Mouse (Mus musculus): Measurements from ENCODE around the gene Caml.
"Not testable (repeated sequence)": the region's sequence is repeated elsewhere in the genome, so short reads cannot be mapped to it uniquely, and the experiment has no call there.

Gene Caml

DNA sequence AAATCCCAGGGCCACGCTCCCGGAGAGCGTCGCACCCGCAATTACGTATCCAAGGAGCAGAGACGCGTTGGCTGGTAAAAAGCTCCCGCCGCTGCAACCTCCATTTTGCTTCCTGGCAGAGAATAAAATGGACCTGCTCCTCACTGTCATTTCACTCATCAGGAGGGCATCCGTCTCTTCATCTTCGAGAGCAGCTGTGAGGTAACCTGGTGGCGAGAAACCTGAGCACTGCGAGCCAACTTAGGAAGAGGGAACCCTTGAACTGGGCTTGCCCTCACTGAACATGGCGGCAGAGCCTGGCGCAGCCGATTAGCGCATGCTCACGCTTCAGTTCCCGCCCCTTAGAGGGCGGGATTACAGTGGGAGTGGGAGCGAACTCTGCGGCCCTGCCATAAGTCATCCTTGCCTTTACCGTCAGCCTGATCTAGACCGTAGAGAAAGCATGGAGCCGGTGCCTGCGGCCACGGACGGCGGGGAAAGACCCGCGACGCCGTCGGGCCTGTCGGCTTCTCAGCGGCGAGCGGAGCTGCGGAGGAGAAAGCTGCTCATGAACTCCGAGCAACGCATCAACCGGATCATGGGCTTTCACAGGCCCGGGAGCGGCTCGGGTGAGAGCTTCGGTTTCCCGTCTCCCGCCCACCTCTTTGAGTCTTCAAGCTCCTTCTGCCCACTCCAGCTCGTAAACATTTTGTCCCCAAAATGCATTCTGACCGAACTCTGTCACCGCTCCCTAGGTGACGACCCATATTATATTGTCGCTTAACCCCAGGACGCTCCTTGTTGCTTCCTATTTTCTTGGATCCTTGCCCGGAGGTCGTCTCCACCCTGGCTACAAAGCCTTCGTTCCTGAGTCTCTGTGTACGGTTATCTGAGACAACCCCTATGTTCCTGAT lies at the start of gene Caml:
Caml (plus strand) TSS at position 357 of the 893 bp plus-strand sequence.
- ATAC-seq (ENCODE audit: low TSS enrichment), result peak; percentile 98

DNA sequence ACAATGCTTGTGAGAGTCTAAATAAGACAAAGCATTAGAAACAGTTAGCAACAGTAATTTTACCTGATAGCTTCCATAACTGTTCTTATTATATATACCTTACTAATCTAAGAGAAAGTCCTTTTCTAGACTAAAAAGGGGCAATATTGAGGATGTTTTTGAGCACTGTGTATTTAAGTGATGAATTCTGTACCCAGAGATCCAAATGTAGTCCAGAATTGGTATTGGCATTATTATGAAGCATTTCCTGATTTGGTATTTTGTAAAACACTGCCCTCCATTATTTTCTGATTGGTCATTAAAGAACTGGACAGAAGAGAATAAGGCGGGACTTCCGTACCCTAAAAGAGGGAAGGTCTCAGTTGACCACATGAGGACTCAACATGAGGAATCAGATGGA lies 49.4 kb upstream of the Caml start, which contains the start of gene Tmed9:
Tmed9 (plus strand) TSS at position 301 of the 400 bp plus-strand sequence.
- no peak for ATAC-seq (ENCODE audit: low TSS enrichment)

DNA sequence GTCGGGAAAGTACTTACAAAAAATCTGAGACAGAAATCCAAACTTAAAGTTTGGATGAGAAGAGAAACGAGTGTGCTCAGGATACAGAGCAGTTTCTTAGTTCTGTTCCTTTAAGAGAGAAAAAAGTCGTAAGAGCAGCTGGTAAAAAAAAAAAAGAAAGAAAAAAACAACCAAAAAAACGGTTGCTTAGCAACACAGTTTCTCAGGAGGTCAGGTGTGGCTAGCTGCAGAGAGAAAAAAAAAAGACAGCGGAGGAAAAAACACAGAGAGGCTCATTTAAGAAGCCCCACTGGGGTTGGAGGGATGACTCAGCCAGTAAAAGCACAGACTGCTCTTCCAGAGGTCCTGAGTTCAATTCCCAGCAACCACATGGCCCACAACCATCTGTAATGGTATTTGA lies 48.5 kb upstream of the Caml start:
- ATAC-seq (ENCODE audit: low TSS enrichment), result no peak

DNA sequence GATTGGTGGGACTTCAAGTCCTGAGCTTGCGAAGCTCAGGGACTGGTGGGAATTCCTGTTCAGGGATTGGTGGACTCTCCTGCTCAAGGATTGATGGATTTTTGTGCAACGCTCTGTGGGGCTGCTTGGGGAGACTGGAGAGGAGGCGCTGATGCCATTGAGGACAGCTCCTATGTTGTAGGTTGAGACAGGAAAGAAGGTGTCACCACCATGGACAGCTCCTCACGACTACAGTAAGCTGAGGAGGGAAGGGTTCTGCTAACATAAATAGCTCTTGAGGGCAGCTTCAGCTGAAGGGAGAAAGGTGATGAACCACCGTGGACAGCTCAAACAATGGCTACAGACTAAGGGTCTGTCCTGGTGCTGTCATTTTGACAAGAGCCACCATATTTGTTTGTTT lies 46.9 kb upstream of the Caml start:
- ATAC-seq (ENCODE audit: low TSS enrichment), result no peak

DNA sequence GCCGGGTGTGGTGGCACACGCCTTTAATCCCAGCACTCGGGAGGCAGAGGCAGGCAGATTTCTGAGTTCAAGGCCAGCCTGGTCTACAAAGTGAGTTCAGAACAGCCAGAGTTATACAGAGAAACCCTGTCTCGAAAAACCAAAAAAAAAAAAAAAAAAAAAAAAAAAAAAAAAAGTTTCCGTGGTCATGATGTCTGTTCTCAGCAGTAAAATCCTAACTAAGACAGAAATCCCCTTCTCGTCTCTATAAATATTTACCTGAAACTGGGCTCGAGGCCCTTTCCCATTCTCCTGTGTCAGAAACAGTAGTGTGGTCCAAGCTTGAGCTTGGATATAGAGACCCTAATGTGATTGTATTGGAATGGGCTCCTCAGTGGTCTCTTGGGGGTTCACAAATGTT lies 45.9 kb upstream of the Caml start:
- ATAC-seq (ENCODE audit: low TSS enrichment), result not testable (repeated sequence)

DNA sequence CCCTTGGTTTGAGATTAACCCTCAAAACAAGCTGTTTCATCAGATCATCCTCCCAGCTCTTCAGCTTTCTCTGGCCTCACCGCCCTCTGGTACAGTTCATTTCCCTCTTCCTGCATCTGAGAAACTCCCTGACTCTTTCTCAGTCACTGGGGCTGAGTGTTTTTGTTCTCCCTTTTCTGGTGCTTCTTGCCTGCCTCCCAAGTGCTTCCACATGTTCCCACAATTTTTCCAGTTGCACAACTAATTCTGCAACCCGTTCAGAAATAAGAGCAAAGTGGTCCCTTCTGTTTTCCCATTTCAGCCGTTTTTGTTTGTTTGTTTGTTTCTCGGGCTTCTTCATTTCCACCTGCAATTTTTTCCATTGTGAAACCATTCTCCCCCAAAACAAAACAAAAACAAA lies 44.7 kb upstream of the Caml start:
- no peak for ATAC-seq (ENCODE audit: low TSS enrichment)

DNA sequence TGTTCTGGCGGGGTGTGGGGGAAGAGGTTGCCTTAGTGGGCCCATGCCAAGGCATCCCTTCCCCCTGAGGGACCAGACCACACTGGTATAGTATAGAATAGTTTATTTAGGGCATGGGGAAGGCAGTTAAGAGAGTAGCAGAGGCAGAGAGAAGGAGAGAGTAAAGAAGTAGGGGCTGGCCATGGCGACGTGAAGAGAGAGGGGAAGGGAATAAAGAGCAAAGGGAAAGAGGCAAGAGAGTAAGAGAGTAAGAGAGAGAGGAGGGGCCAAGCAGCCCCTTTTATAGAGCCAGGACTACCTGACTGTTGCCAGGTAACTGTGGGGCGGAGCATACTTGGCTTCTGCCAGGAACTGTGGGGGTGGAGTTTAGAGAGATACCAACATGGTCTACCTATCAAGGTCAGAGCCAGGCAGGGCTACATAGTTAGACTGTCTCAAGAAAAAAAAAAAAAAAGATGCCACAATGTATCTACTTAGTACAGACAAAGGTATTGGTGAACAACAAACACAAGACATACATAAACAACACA lies 30.8 kb upstream of the Caml start:
- no peak for ATAC-seq (ENCODE audit: low TSS enrichment)

DNA sequence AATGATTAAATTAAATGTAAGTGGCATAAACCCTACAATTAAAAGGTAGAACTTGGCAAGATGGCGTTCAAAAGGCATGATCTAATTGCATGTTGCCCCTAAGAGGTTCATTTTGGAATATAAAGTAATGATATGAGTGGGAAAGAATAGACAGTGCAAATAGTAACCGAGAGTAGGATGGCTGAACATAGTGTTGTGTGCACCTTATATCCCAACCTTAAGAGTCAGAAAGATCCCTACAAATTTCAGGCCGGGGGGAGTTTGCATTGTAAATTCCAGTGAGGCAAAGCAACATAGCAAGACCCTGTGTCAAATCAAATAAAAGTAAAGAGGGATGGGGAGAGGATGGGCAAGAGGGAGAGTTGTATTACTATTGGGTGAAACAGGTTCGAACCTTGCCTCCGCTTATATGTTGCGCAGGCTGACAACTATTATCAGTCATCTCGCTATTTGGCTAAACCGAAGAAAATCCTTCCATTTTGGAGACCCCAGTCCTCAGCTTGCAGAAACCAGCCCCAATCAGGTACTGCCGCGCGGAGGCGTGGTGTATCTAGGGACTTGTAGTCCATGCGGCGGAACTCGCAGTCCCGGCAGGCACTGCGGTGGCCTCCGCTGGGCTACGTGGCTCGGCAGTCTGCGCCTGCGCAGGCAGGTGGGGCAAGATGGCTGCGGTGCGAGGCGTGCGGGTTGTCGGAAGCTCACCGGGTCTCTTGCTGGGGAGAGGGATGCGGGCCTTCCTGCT lies 30.1 kb upstream of the Caml start:
- peak; percentile 93 for ATAC-seq (ENCODE audit: low TSS enrichment)

DNA sequence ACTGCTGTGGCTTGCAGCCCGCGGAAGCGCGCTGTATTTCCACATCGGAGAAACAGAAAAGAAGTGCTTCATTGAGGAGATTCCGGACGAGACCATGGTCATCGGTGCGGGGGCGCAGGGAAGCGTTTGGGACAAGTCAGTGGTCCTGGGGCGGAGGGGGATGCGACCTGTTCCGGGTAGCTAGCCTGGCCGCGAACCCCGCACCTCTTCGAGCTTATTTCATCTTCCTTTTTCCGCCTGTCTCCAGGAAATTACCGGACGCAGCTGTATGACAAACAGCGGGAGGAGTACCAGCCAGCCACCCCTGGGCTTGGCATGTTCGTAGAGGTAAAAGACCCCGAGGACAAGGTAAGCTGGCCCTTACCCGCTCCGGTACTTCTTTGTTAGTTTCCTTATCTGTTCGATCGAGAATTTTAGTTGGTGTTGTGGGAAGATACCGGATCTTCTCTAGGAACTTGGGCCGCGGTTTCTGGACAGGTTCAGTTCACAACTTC lies 29.5 kb upstream of the Caml start:
- ATAC-seq (ENCODE audit: low TSS enrichment), result peak; percentile 5

DNA sequence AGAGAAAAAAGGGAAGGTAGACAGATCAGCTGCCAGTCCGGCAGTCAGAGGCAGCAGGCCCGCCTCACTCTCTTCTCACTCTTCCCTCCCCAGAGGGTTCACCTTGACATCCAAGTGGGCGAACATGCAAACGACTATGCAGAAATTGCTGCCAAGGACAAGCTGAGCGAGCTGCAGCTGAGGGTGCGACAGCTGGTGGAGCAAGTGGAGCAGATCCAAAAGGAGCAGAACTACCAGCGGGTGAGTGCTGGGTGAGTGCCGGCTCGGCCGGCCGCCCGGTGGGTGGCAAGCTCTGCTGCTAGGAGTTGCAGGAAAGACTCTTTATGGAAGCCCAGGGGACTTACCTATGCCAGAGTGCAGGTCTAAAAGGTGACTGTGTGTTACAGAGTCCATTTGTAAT lies 27.4 kb upstream of the Caml start:
- ATAC-seq (ENCODE audit: low TSS enrichment), result peak; percentile 51

DNA sequence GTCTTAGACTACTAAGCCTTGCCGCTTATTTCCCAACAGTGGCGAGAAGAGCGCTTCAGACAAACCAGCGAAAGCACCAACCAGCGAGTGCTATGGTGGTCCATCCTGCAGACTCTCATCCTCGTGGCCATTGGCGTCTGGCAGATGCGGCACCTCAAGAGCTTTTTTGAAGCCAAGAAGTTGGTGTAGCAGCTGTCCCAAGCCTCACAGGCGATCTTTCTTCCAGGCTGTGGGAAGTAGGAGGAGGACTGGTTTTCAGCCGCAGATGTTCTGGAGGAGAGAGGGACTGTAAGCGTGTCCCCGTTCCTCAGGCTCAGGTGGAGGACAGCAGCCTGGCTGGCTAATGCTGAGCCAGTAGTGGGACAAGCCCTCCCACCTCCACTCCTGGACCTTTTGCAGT lies 26.0 kb upstream of the Caml start:
- peak; percentile 23; the same call in 1 of the 2 replicates for ATAC-seq (ENCODE audit: low TSS enrichment)

DNA sequence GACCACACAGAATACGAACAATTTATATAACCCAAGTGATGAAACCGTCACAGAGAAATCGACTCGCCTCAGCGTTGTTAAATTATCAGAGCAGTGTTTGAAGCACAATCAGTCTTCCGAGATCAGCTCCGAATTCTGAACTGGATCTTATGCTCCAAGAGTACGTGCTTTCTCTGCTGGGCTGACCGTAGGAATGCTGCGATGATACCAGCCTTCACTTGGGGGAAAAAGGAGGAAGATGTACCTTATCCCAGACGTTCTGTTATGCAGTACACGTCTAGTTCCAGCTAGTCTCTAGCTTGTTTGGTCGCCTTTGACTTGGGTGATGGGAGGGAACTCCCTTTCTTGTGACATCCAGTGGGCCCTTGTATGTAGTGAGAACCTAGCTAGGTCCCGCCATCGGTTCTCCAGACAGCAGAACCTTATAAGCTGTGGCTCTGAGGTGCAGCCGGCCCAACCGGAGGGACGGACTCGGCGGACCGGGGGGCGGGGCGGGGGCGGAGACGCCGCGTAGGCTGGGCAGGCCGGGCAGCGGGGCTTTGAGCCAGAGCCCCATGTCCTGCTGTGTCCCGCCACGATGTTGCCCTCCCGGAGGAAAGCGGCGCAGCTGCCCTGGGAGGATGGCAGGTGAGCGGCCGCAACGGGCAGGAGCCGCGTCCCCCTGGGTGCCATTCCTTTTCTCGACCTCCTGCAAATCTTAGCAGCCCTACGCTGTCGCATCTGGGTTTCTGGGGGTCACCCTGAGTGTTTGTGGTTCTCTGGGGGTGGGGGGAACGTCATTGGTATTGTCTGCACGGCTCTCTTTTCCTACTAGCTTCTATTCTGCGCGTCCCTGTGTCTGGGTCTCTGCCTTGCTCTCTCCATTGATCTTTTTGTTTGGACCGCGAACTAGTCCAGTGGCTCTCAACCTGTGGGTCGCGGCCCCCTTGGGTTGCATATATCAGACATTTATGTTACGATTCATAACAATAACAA lies 23.0 kb upstream of the Caml start, which contains the start of gene B4galt7:
B4galt7 (plus strand) TSS at position 331 of the 975 bp plus-strand sequence.
- ATAC-seq (ENCODE audit: low TSS enrichment), result peak; percentile 72

DNA sequence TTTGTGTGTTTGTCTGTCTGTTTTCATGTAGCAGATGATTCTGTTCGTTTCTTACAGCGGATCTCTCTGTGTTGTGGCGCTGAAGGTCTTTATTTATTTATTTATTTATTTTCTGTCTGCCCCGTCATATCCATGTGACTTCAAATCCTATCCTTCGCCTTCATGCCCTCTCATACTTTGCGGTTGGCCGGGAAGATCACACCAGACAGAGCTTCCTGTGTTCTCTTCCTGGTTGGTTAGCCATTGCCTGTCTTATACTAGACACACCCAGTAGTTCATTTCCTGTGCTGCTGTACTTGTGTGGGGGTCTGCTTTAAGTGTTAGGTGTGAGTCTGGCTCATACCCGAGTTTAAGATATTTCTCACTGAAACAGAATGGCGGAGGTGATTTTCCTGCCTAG lies 22.1 kb upstream of the Caml start:
- ATAC-seq (ENCODE audit: low TSS enrichment), result no peak

DNA sequence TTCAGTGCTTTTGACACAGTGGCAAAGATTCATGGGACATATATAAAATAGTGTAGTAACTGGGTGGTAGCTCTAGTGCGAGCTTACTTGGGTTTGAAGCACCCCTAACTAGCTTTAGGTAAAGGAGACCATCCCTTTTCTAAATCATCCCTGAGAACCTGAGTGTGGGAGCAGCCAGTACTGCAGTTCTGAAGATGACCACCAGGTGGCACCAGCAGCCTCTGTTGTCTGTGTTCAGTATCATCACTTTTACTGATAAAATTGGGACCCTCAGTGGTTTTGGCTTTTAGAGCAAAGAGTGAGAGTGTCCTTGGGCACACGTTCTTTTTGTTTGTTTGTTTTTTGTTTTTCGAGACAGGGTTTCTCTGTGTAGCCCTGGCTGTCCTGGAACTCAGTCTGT lies 21.2 kb upstream of the Caml start:
- no peak; the same call in 1 of the 2 replicates for ATAC-seq (ENCODE audit: low TSS enrichment)

DNA sequence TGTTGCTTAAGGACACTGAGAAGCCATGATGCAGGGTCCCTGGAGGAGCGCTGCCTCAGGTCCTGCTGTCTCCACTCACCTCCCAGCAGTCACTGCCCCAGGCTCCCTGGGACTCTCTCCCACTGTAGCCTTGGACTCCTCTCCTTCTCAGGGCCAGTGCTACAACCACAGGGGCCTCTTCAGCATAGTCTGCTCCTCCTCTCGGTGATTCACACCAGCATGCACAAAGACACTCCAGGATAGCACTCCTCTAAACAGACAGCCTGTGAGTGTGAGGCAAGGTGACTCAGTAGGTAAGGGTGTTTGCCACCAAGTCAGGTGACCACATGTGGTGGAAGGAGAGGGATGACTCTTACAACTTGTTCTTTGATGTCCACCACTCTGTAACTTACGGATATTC lies 18.2 kb upstream of the Caml start:
- ATAC-seq (ENCODE audit: low TSS enrichment), result no peak

DNA sequence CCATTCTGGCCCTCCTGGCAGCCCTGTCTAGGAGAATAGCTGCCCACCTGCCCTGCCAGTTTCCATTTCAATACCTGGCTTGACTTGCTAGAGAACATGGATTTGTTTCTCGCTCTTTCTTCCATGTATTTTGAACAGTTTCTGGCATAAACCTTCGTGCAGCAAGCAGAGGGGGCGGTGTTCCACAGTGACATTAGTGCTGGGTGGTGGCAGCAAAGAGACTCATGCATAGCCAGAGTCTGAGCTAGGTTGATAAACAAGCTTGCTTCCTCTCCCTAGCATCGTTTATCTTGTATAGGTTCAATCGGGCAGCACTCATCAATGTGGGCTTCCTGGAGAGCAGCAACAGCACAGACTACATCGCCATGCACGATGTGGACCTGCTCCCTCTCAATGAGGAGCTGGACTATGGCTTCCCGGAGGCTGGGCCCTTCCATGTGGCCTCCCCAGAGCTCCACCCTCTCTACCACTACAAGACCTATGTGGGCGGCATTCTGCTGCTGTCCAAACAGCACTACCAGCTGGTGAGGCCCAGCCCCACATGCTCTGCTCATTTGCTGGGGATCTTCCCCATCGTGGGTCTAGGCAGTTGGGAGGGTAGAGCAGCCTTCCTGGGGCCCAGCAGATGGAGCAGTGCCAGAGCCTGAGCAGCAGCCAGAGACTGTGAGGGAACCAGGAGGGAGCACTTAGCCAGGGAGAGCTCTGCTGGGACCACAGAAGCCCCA lies 15.7 kb upstream of the Caml start:
- ATAC-seq (ENCODE audit: low TSS enrichment), result peak; percentile 75

DNA sequence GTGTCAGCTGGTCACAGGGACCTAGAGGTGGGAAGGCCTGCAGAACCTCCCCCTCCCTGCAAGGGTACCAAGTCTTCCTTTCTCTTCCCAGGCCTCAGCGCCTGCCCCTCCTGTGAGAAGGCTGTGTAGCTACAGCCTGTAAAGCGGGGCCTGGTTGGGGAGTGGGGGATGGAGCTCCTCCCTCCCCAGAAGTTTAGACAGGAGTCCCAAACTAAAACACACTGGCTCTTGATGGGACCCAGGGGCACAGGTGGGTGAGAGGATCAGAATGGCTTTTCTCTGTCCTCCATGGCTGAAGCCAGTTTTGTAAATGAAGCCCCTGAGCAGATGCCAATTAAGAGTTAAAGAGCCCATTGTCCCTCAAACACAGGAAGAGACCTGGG lies 15.2 kb upstream of the Caml start:
- no peak for ATAC-seq (ENCODE audit: low TSS enrichment)

DNA sequence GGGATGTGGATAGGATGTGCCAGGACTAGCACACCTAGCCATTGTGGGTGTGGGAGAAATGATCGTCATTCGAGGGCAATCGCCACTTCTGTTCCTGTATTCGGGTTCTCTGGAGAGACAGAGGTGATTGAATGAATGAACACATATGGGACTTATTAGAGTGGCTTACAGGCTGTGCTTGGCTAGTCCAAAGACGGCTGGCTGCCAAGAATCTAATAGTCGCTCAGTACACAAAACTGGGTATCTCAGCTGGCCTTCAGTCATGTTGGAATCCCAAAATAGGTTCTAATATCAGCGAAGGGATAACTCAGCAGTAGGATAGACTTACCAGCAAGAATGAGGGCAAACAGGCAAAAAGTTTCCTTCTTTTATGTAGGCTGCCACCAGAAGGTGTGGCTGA lies 10.8 kb upstream of the Caml start:
- ATAC-seq (ENCODE audit: low TSS enrichment), result no peak

DNA sequence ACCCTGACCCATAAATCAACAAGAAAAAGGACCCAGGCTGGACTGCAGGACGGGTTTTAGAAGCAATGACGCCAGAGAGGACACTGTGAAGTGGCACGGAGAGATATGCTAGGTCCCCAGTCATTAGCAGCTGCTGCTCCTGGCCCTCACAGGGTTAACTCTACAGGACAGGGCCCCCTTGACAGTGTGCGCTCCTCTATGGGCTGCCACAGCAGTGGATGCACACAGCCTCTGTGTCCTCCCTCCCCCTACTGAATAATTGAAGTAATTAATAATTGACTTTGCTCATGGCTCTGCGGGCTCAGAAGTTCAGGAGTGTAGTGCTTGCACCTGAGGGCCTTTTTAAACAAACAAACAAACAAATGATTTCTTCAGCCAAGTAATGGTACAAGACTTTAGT lies 9.3 kb upstream of the Caml start:
- no peak for ATAC-seq (ENCODE audit: low TSS enrichment)

DNA sequence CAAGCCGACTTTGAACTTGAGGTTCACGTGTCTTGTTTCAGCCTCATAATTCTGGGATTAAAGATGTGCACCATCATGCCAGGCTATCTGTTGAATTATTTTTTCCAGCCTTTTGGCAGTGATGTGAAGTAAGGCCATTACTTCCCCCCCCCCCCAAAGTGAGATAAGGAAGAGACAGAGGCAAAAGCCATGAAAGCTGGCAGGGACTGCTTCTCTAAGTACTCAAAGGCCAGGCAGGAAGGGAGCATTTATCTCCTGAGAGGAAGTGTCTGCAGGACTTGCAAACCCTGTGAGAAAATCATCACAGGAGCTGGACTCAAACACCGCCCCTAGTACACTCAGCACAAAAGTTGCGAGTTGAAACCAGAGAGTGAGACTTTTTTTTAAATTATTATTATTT lies 3.5 kb upstream of the Caml start:
- ATAC-seq (ENCODE audit: low TSS enrichment), result no peak

DNA sequence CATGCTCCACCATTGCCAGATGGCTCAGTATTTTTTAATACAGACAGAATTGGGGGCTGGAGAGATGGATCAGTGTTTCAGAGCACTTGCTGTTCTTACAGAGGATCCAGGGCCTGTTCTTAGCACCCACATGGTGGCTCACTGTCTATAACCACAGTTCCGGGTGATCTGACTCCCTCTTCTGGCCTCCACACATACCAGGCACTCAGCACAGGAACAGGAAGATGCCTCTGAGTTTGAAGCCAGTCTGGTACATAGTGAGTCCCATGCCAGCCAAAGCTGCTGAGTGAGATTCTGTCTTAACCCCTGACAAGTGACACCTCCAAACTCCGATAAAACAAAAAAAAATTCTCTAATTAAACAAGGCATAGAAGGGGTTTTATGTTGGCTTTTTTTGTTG lies 2.5 kb upstream of the Caml start:
- ATAC-seq (ENCODE audit: low TSS enrichment), result no peak

Measured in frontal cortex, adult (tissue).